Mouse (Mus musculus): ENCODE data around the gene Nhlrc2. TPM values are rescaled to one million over a fixed set of nuclear protein-coding genes. Genes with fewer than 3 reads are reported as not detected.

The Nhlrc2 gene
- polyA plus RNA-seq, 1 experiment from 2014 or later = 7.8 TPM

- Histone ChIP-seq H3K4me2 (ENCODE audit: low read length) (no peak overlapping the region), H3K9ac (ENCODE audit: low read depth, low read length) (no peak overlapping the region), H3K4me1 (ENCODE audit: control insufficient read depth, insufficient read depth, low read length) (no peaks in the 10 kb centered on the region), H3K9me3 (replicated peaks; ENCODE audit: control insufficient read depth, low read length, poor library complexity, severe bottlenecking) (no peaks in the 10 kb centered on the region), H3K27me3 (ENCODE audit: control insufficient read depth, insufficient read depth, low read depth, low read length) (no peaks in the 10 kb centered on the region), H3K36me3 (ENCODE audit: control insufficient read depth, insufficient read depth, low read length) (no peaks in the 10 kb centered on the region), H3K4me3 (ENCODE audit: low read depth, low read length) (no peak overlapping the region), H3K27ac (ENCODE audit: low read length) (no peak overlapping the region)
- no peak for ATAC-seq
- WGBS = 94% methylated on average over 10 of the region's 10 CpGs
Measured at GRCm38 (mm10) chr19:56627881-56628472, 79.9 kb downstream of the Nhlrc2 start.

GRCm38 (mm10) chr19:56629647-56630046 lies 81.6 kb downstream of the Nhlrc2 start:
- Histone ChIP-seq H3K36me3 (ENCODE audit: control insufficient read depth, insufficient read depth, low read length) (no peaks in the 10 kb centered on the region), H3K27me3 (ENCODE audit: control insufficient read depth, insufficient read depth, low read depth, low read length) (no peaks in the 10 kb centered on the region), H3K4me3 (ENCODE audit: low read depth, low read length) (no peak overlapping the region), H3K4me2 (ENCODE audit: low read length) (no peak overlapping the region), H3K9ac (ENCODE audit: low read depth, low read length) (no peak overlapping the region), H3K4me1 (ENCODE audit: control insufficient read depth, insufficient read depth, low read length) (no peaks in the 10 kb centered on the region), H3K27ac (ENCODE audit: low read length) (no peak overlapping the region), H3K9me3 (replicated peaks; ENCODE audit: control insufficient read depth, low read length, poor library complexity, severe bottlenecking) (no peaks in the 10 kb centered on the region)
- no peak for ATAC-seq
- WGBS = 78% methylated on average over 6 of the region's 6 CpGs

DNA sequence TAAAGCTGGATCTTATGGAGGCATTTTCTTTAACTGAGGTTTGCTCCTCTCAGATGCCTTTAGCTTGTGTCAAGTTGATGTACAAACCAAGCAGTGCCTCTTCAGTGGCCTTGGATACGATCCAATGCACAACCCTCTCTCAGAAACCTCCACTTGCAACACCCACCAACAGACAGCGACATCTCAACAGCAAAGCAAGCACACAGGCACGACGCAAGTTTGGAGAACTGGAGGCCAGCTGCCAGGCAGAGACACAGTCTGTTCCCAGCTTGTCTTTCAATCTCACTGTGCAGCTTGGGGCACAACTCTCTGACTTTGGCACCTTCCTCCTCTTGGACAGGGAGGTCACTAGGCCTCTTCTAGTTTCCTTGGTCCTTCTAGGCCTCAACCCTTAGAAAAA lies 83.0 kb downstream of the Nhlrc2 start:
- no peak overlapping the region for H3K9ac ChIP-seq (ENCODE audit: low read depth, low read length)
- H3K27ac ChIP-seq (ENCODE audit: low read length) = no peak overlapping the region
- no peaks in the 10 kb centered on the region for H3K36me3 ChIP-seq (ENCODE audit: control insufficient read depth, insufficient read depth, low read length)
- H3K4me2 ChIP-seq (ENCODE audit: low read length) = no peak overlapping the region
- no peak for ATAC-seq
- H3K4me1 ChIP-seq (ENCODE audit: control insufficient read depth, insufficient read depth, low read length) = no peaks in the 10 kb centered on the region
- no peaks in the 10 kb centered on the region for H3K27me3 ChIP-seq (ENCODE audit: control insufficient read depth, insufficient read depth, low read depth, low read length)
- H3K9me3 ChIP-seq (replicated peaks; ENCODE audit: control insufficient read depth, low read length, poor library complexity, severe bottlenecking) = no peaks in the 10 kb centered on the region
- WGBS = 88% methylated on average over 4 of the region's 4 CpGs
- H3K4me3 ChIP-seq (ENCODE audit: low read depth, low read length) = no peak overlapping the region

DNA sequence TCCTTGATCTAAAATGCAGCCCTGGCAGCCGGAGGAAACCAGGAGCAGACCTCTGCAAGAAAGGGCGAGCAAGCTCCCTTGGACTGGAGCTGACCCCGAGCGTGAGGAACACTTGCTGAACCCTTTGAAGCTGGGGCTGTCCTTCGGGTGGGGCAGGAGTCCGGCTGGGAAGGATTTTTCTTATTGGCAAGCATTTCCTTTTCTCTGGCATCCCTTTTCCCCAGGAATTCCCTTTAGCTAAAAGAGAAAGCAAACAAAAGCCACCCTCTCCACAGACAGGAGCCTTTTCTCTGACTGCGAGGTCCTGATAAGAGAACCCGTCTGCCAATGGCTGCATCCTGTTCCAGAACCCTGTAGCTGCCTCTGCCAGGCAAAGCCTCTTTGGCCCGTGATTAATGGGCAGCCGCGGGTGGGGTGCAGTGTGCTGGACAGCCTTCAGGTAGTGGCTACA lies 83.4 kb downstream of the Nhlrc2 start:
- Histone ChIP-seq H3K4me3 (ENCODE audit: low read depth, low read length) (no peak overlapping the region), H3K4me2 (ENCODE audit: low read length) (no peak overlapping the region), H3K36me3 (ENCODE audit: control insufficient read depth, insufficient read depth, low read length) (no peaks in the 10 kb centered on the region), H3K9me3 (replicated peaks; ENCODE audit: control insufficient read depth, low read length, poor library complexity, severe bottlenecking) (no peaks in the 10 kb centered on the region), H3K4me1 (ENCODE audit: control insufficient read depth, insufficient read depth, low read length) (no peaks in the 10 kb centered on the region), H3K9ac (ENCODE audit: low read depth, low read length) (no peak overlapping the region), H3K27me3 (ENCODE audit: control insufficient read depth, insufficient read depth, low read depth, low read length) (no peaks in the 10 kb centered on the region), H3K27ac (ENCODE audit: low read length) (no peak overlapping the region)
- 50% methylated on average over 11 of the region's 11 CpGs for WGBS
- no peak for ATAC-seq

DNA sequence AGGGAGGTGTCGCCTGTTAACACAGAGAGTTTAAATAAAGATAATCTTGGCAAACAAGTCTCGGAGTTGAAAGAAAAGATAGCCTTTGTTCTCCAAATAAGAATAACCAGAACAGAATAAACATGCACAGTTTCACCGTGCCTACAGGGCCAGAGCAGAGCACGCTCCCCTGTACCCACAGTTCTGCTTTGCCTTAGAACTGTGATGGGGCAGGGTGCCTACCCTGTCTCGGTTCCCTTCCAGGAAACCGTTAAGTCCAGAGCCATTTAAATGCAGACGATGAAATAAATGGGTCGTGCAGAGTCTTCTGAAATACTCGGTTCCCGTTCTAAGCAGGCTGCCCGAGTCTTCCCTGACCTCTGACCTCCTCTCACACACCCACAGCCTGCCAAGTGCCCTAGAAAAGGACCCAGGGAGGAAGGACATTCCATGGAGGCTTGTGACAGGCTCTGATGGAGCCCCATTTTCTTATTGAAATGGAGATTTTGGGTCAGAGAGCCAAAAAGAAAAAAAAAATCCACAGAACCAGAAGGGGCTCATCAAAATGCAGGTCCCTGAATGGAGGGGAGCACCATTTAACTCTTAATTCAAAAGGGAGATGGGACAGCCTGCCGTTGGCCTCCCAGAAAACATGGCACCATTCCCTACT lies 89.1 kb downstream of the Nhlrc2 start:
- WGBS = 25% methylated on average over 12 of the region's 12 CpGs
- no peak overlapping the region for H3K27ac ChIP-seq (ENCODE audit: low read length)
- no peaks in the 10 kb centered on the region for H3K4me1 ChIP-seq (ENCODE audit: control insufficient read depth, insufficient read depth, low read length)
- no peaks in the 10 kb centered on the region for H3K36me3 ChIP-seq (ENCODE audit: control insufficient read depth, insufficient read depth, low read length)
- no peak overlapping the region for H3K4me2 ChIP-seq (ENCODE audit: low read length)
- peak; percentile 79 for ATAC-seq
- no peak overlapping the region for H3K4me3 ChIP-seq (ENCODE audit: low read depth, low read length)
- H3K9me3 ChIP-seq (replicated peaks; ENCODE audit: control insufficient read depth, low read length, poor library complexity, severe bottlenecking) = no peaks in the 10 kb centered on the region
- no peaks in the 10 kb centered on the region for H3K27me3 ChIP-seq (ENCODE audit: control insufficient read depth, insufficient read depth, low read depth, low read length)
- no peak overlapping the region for H3K9ac ChIP-seq (ENCODE audit: low read depth, low read length)

GRCm38 (mm10) chr19:56637684-56638049 lies 89.6 kb downstream of the Nhlrc2 start:
- Histone ChIP-seq H3K36me3 (ENCODE audit: control insufficient read depth, insufficient read depth, low read length) (no peaks in the 10 kb centered on the region), H3K27ac (ENCODE audit: low read length) (0 out of 2 replicates have a peak overlapping the region, but pooled peaks have one; percentile 10), H3K4me2 (ENCODE audit: low read length) (no peak overlapping the region), H3K9me3 (replicated peaks; ENCODE audit: control insufficient read depth, low read length, poor library complexity, severe bottlenecking) (no peaks in the 10 kb centered on the region), H3K9ac (ENCODE audit: low read depth, low read length) (no peak overlapping the region), H3K27me3 (ENCODE audit: control insufficient read depth, insufficient read depth, low read depth, low read length) (no peaks in the 10 kb centered on the region), H3K4me3 (ENCODE audit: low read depth, low read length) (no peak overlapping the region), H3K4me1 (ENCODE audit: control insufficient read depth, insufficient read depth, low read length) (no peaks in the 10 kb centered on the region)
- 62% methylated on average over 9 of the region's 9 CpGs for WGBS
- ATAC-seq = peak; percentile 64

DNA sequence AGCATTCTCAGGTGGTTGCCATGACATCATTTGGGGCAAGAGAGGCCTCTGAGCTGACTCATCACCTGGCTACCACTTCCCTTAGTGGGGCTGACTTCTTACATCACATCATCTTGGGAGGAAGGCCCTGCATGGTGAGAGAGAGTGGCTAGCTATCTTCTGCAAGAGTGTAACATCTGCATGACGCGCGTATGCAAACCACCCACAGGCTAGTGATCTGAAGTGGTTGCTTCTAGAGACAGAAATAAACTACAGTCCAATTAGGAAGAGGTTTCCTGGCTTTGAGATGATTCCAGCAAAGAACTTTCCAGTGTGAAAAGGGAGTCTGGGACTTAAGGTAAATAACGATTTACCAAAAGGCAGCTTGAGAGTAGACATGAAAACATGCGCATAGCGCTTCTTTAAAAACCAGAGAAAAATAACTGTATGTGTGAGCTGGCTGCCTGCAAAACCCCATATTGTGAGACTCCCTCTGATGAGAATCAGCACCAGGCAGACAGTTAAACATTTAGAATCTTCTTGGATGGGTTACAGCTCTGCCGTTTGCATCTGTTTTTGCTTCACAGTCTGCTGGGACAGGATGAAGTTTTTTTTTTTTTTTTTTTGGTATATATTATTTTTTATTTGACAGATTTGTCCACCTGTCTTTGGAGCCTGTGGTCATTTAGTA lies 99.5 kb downstream of the Nhlrc2 start:
- H3K27me3 ChIP-seq (ENCODE audit: control insufficient read depth, insufficient read depth, low read depth, low read length) = no peaks in the 10 kb centered on the region
- peaks cover 3% of the 10 kb centered on the region; the same call in 1 of the 2 replicates for H3K9me3 ChIP-seq (replicated peaks; ENCODE audit: control insufficient read depth, low read length, poor library complexity, severe bottlenecking)
- H3K4me2 ChIP-seq (ENCODE audit: low read length) = no peak overlapping the region
- H3K36me3 ChIP-seq (ENCODE audit: control insufficient read depth, insufficient read depth, low read length) = no peaks in the 10 kb centered on the region
- ATAC-seq = no peak
- H3K4me1 ChIP-seq (ENCODE audit: control insufficient read depth, insufficient read depth, low read length) = peaks cover 3% of the 10 kb centered on the region; the same call in 1 of the 2 replicates
- H3K4me3 ChIP-seq (ENCODE audit: low read depth, low read length) = no peak overlapping the region
- H3K9ac ChIP-seq (ENCODE audit: low read depth, low read length) = no peak overlapping the region
- 91% methylated on average over 7 of the region's 7 CpGs for WGBS
- H3K27ac ChIP-seq (ENCODE audit: low read length) = no peak overlapping the region

DNA sequence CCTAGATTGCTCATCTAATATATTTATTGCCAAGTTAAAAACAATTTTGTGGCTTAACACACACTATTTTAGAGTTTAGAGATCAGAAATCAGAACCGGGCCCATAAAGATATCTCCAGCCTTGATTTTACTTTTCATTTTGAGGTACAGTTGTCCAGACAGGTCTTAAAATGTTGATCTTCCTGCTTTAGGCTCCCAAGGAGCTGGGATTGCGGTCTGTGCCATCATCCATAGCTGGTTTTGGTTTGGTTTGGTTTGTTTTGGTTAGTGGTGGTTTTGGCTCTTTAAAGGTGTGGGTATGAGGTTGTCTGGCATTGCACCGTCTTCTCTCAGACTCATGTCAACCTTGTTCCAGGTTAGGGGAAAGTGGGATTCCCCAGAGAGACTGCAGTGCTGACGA lies 103.2 kb downstream of the Nhlrc2 start:
- Histone ChIP-seq H3K4me1 (ENCODE audit: control insufficient read depth, insufficient read depth, low read length) (peaks cover 6% of the 10 kb centered on the region), H3K27ac (ENCODE audit: low read length) (no peak overlapping the region), H3K4me3 (ENCODE audit: low read depth, low read length) (no peak overlapping the region), H3K27me3 (ENCODE audit: control insufficient read depth, insufficient read depth, low read depth, low read length) (no peaks in the 10 kb centered on the region), H3K4me2 (ENCODE audit: low read length) (no peak overlapping the region), H3K9me3 (replicated peaks; ENCODE audit: control insufficient read depth, low read length, poor library complexity, severe bottlenecking) (no peaks in the 10 kb centered on the region), H3K9ac (ENCODE audit: low read depth, low read length) (no peak overlapping the region), H3K36me3 (ENCODE audit: control insufficient read depth, insufficient read depth, low read length) (no peaks in the 10 kb centered on the region)
- no peak for ATAC-seq
- 88% methylated on average over 4 of the region's 4 CpGs for WGBS

All from midbrain, embryonic 16.5 days (tissue).